Mouse (Mus musculus): ENCODE results near the gene Timm10. TPM values are rescaled to one million over a fixed set of nuclear protein-coding genes. Genes with fewer than 3 reads are reported as not detected.

The Timm10 gene
- polyA plus RNA-seq, 1 experiment from 2014 or later: 75.2 TPM

DNA sequence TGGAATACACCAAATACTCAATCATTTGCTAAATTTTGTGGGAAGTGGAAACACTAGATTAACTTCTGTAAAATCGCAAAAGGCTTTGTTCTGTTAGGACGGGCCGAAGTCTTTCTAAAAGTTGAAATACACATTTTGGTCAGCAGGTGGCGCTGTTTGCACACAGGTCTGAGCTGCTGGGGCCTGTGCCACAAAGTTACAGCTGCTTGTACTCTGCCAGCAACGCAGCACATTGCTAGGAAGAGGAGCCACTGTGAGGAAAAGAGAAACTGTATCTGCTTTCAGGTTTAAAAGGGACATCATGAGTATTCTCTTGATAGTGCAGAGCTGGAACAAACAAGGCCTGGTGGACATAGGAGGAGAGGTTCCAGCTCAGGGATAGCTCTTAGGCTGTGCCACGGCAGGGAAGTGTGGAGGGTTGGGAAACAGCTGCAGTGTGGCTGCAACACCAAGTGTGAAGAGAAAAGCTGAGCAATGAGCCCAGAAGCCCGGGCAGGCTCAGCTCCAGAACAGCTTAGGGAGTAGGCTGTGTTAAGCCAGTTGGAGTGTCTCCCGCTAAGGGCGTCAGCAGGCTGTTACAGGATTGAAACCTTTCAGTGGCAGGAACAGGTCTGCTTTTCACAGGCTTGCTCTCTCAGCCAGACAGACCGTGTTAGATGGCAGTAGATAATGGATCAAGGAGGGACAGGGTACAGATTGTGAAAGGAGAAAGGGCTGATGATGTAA lies 5.0 kb downstream of the Timm10 start:
- Histone ChIP-seq H3K27me3 (ENCODE audit: control insufficient read depth, insufficient read depth, low read depth, low read length) (peaks cover 1% of the 10 kb centered on the region; the same call in 1 of the 2 replicates), H3K9ac (ENCODE audit: low read depth, low read length) (no peak overlapping the region), H3K4me1 (ENCODE audit: control insufficient read depth, insufficient read depth, low read length) (peaks cover 8% of the 10 kb centered on the region), H3K27ac (ENCODE audit: low read length) (no peak overlapping the region), H3K4me3 (ENCODE audit: low read depth, low read length) (no peak overlapping the region), H3K9me3 (replicated peaks; ENCODE audit: control insufficient read depth, low read length, poor library complexity, severe bottlenecking) (no peaks in the 10 kb centered on the region), H3K36me3 (ENCODE audit: control insufficient read depth, insufficient read depth, low read length) (peaks cover 2% of the 10 kb centered on the region; the same call in 1 of the 2 replicates), H3K4me2 (ENCODE audit: low read length) (no peak overlapping the region)
- WGBS: 32% methylated on average over 10 of the region's 10 CpGs
- ATAC-seq: peak; percentile 72

DNA sequence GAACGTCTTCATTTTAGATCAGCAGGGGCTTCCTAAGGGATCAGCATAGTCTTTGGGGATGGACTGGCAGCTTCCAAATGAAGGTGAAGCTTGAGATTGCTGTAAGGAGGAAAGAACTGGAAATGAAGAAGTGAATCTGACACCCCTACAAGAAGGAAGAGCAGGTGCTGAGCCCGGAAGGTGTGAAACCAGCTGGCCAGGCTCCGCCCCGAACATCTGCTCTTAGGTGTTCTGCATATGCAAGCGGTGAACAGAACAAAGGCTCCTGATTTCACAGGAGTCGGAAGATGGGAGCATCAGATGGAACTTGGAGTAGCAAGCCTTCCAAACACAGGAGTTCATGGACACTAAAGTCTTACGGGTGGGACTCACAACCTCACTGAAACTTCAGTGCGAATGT lies 10.3 kb downstream of the Timm10 start:
- 71% methylated on average over 8 of the region's 8 CpGs for WGBS
- Histone ChIP-seq H3K4me2 (ENCODE audit: low read length) (no peak overlapping the region), H3K4me1 (ENCODE audit: control insufficient read depth, insufficient read depth, low read length) (peaks cover 19% of the 10 kb centered on the region), H3K4me3 (ENCODE audit: low read depth, low read length) (no peak overlapping the region), H3K27ac (ENCODE audit: low read length) (no peak overlapping the region), H3K27me3 (ENCODE audit: control insufficient read depth, insufficient read depth, low read depth, low read length) (peaks cover 47% of the 10 kb centered on the region), H3K9me3 (replicated peaks; ENCODE audit: control insufficient read depth, low read length, poor library complexity, severe bottlenecking) (no peaks in the 10 kb centered on the region), H3K36me3 (ENCODE audit: control insufficient read depth, insufficient read depth, low read length) (no peaks in the 10 kb centered on the region), H3K9ac (ENCODE audit: low read depth, low read length) (no peak overlapping the region)
- ATAC-seq: no peak

GRCm38 (mm10) chr2:84837817-84838592 lies 11.2 kb downstream of the Timm10 start:
- no peak overlapping the region for H3K4me2 ChIP-seq (ENCODE audit: low read length)

GRCm38 (mm10) chr2:84838593-84838949 lies 11.8 kb downstream of the Timm10 start, which contains the start of gene Slc43a1:
Gene Slc43a1, plus strand, starts transcription at chr2:84838850.
- Histone ChIP-seq H3K9me3 (replicated peaks; ENCODE audit: control insufficient read depth, low read length, poor library complexity, severe bottlenecking) (no peaks in the 10 kb centered on the region), H3K27ac (ENCODE audit: low read length) (no peak within 1 kb of the TSS), H3K4me1 (ENCODE audit: control insufficient read depth, insufficient read depth, low read length) (peaks cover 19% of the 10 kb centered on the region), H3K4me2 (ENCODE audit: low read length) (peak within 1 kb of the TSS; percentile 100), H3K9ac (ENCODE audit: low read depth, low read length) (peak within 1 kb of the TSS; percentile 67), H3K36me3 (ENCODE audit: control insufficient read depth, insufficient read depth, low read length) (no peaks in the 10 kb centered on the region), H3K4me3 (ENCODE audit: low read depth, low read length) (peak within 1 kb of the TSS; percentile 61), H3K27me3 (ENCODE audit: control insufficient read depth, insufficient read depth, low read depth, low read length) (peaks cover 48% of the 10 kb centered on the region)
- 20% methylated on average over 10 of the region's 10 CpGs for WGBS
- no peak for ATAC-seq

More at GRCm38 (mm10) chr2:84837817-84838592, 11.2 kb downstream of the Timm10 start:
- 31% methylated on average over 9 of the region's 9 CpGs for WGBS
- H3K27me3 ChIP-seq (ENCODE audit: control insufficient read depth, insufficient read depth, low read depth, low read length): peaks cover 48% of the 10 kb centered on the region
- no peaks in the 10 kb centered on the region for H3K36me3 ChIP-seq (ENCODE audit: control insufficient read depth, insufficient read depth, low read length)
- H3K27ac ChIP-seq (ENCODE audit: low read length): no peak overlapping the region
- no peak for ATAC-seq
- no peak overlapping the region for H3K9ac ChIP-seq (ENCODE audit: low read depth, low read length)
- H3K4me3 ChIP-seq (ENCODE audit: low read depth, low read length): no peak overlapping the region
- H3K4me1 ChIP-seq (ENCODE audit: control insufficient read depth, insufficient read depth, low read length): peaks cover 19% of the 10 kb centered on the region
- no peaks in the 10 kb centered on the region for H3K9me3 ChIP-seq (replicated peaks; ENCODE audit: control insufficient read depth, low read length, poor library complexity, severe bottlenecking)

DNA sequence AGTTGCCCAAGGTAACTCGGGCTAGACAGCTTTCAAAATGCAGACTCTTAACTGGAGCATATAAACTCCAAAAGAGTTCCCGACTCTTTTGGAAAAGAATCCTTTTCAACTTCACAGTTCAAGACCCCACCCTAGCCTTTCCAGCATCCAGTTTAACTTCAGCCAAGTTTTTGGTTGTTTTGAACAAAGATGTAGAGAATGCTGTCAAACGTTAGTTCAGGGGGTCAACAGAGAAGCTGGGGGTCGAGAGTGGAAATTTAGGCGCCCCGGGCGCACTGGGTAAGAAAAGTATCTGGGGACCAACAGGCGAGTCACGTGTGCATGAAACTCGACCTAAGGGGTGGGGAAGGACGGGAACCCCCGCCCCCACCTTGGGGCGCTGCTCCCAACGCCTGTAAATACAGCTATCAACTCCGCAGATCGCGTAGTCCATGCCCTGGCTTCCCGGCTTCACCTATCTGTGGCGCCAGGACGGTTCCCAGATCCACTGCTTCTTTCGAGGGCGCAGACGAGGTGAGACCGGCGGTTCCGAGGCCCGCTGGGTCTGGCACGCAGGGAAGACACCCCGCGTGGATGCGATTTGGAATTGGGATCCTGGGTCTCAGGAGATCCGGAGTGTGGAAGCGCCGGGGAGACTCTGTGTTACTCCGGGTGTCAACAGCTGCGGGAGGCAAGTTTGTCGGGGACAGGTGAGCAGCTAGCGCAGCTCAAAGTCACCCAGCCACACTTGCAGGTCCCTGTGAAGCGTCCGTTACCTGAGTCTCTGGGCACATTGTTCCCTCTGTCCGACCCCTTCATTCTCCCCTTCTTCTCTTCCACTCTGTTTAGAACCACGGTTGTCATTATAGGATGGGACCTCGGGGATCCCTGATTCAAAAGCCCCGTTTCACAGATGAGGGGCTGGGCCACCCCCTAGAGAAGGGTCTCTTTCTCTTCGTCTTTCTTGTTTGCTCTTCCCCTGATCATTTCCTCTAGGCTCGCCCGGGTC lies 12.5 kb downstream of the Timm10 start:
- Histone ChIP-seq H3K4me3 (ENCODE audit: low read depth, low read length) (peak overlapping the region; percentile 61), H3K27ac (ENCODE audit: low read length) (no peak overlapping the region), H3K27me3 (ENCODE audit: control insufficient read depth, insufficient read depth, low read depth, low read length) (peaks cover 48% of the 10 kb centered on the region), H3K36me3 (ENCODE audit: control insufficient read depth, insufficient read depth, low read length) (no peaks in the 10 kb centered on the region), H3K9ac (ENCODE audit: low read depth, low read length) (peak overlapping the region; percentile 67), H3K4me2 (ENCODE audit: low read length) (peak overlapping the region; percentile 100), H3K9me3 (replicated peaks; ENCODE audit: control insufficient read depth, low read length, poor library complexity, severe bottlenecking) (no peaks in the 10 kb centered on the region), H3K4me1 (ENCODE audit: control insufficient read depth, insufficient read depth, low read length) (peaks cover 19% of the 10 kb centered on the region)
- under 1% methylated on average over 47 of the region's 47 CpGs for WGBS
- no peak; the same call in 1 of the 2 replicates for ATAC-seq

DNA sequence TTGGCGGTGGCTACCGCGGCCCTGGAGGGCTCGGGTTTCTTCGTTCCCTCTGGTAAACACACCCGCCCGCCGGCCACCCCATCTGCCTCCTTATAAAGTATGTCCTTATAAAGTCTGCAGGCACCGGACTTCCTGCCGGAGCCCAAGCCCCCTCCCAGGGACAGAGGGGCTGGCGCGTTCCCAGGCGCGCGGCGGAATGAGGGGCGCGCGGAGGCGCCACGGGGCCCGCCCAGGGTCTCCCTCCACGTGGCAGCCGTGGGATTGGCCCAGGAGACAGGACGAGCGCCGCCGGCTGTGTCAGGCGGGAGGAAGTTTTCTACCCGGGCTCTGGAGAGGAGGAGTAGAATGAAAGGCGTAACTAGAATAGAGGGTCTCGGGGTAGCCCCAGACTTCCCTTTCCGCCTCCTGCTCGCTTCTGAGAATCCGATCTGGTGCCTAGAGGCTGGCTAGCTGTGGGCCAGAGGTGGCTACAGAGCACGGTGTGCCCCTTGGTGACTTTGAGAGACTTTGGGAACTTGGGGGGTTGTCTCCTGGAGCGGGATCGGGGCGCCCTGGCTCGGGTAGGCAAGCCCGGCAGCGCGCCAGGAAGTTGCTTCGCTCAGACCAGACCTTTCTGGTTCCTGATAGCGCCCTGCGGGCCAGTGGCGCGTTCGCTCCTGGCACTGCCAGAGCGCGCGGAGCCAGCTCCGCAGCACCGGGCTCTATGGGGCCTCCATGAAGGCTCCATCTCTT lies 13.4 kb downstream of the Timm10 start:
- H3K27me3 ChIP-seq (ENCODE audit: control insufficient read depth, insufficient read depth, low read depth, low read length): peaks cover 48% of the 10 kb centered on the region
- H3K27ac ChIP-seq (ENCODE audit: low read length): no peak overlapping the region
- H3K4me1 ChIP-seq (ENCODE audit: control insufficient read depth, insufficient read depth, low read length): peaks cover 19% of the 10 kb centered on the region
- peak overlapping the region; percentile 67 for H3K9ac ChIP-seq (ENCODE audit: low read depth, low read length)
- under 1% methylated on average over 54 of the region's 54 CpGs for WGBS
- peak; percentile 83 for ATAC-seq
- peak overlapping the region; percentile 61 for H3K4me3 ChIP-seq (ENCODE audit: low read depth, low read length)
- H3K36me3 ChIP-seq (ENCODE audit: control insufficient read depth, insufficient read depth, low read length): no peaks in the 10 kb centered on the region
- H3K9me3 ChIP-seq (replicated peaks; ENCODE audit: control insufficient read depth, low read length, poor library complexity, severe bottlenecking): no peaks in the 10 kb centered on the region
- H3K4me2 ChIP-seq (ENCODE audit: low read length): peak overlapping the region; percentile 100

- peak; percentile 14; the same call in 1 of the 2 replicates for ATAC-seq
- Histone ChIP-seq H3K9me3 (replicated peaks; ENCODE audit: control insufficient read depth, low read length, poor library complexity, severe bottlenecking) (no peaks in the 10 kb centered on the region), H3K36me3 (ENCODE audit: control insufficient read depth, insufficient read depth, low read length) (no peaks in the 10 kb centered on the region), H3K9ac (ENCODE audit: low read depth, low read length) (peak overlapping the region; percentile 67), H3K4me1 (ENCODE audit: control insufficient read depth, insufficient read depth, low read length) (peaks cover 19% of the 10 kb centered on the region), H3K4me2 (ENCODE audit: low read length) (peak overlapping the region; percentile 100), H3K27me3 (ENCODE audit: control insufficient read depth, insufficient read depth, low read depth, low read length) (peaks cover 48% of the 10 kb centered on the region), H3K27ac (ENCODE audit: low read length) (no peak overlapping the region), H3K4me3 (ENCODE audit: low read depth, low read length) (peak overlapping the region; percentile 61)
- WGBS: 8% methylated on average over 17 of the region's 17 CpGs
These were observed 14.2 kb downstream of the Timm10 start for GRCm38 (mm10) chr2:84840748-84841563.
